In genomic region chr6:141395926-141396325, GRCm38 (mm10) we compare ENCODE assay signal across 14 mouse cellular contexts.
"Had no signal": no experiment of that assay in that cellular context is flagged by ENCODE, and none has a peak within 500 bp of the region (broad histone marks: within the 10 kb centered on the region; RNA-seq: fewer than 3 reads in every experiment).

No protein-coding gene starts in this region.

- H3K9me3 ChIP-seq: limb, embryonic 12.5 days; liver, embryonic 15.5 days; lung, embryonic 15.5 days; megakaryocyte, embryonic 14.5 days; midbrain, embryonic 15.5 days; neural tube, embryonic 12.5 days had no signal

- H3K4me1 ChIP-seq: limb, embryonic 12.5 days; liver, embryonic 15.5 days; megakaryocyte, embryonic 14.5 days; midbrain, embryonic 15.5 days; neural tube, embryonic 12.5 days had no signal

- ATAC-seq: midbrain, embryonic 15.5 days had no signal

- H3K36me3 ChIP-seq: limb, embryonic 12.5 days; liver, embryonic 15.5 days; lung, embryonic 15.5 days; midbrain, embryonic 15.5 days; neural tube, embryonic 12.5 days had no signal

- H3K9ac ChIP-seq: limb, embryonic 12.5 days; liver, embryonic 15.5 days; lung, embryonic 15.5 days; midbrain, embryonic 15.5 days; neural tube, embryonic 12.5 days had no signal

- DNase-seq: kidney, adult 11 months; layer of hippocampus, adult 9-11 months; layer of hippocampus, postnatal 36 days; thymus, postnatal 4 days had no signal

- H3K4me2 ChIP-seq: limb, embryonic 12.5 days; liver, embryonic 11.5 days; liver, embryonic 15.5 days; lung, embryonic 15.5 days; midbrain, embryonic 11.5 days; midbrain, embryonic 15.5 days; neural tube, embryonic 12.5 days had no signal

- H3K27ac ChIP-seq: limb, embryonic 12.5 days; liver, embryonic 15.5 days; lung, embryonic 15.5 days; macrophage; midbrain, embryonic 15.5 days; neural tube, embryonic 12.5 days; stomach, postnatal 0 days had no signal

- H3K4me3 ChIP-seq: limb, embryonic 12.5 days; liver, embryonic 15.5 days; lung, embryonic 15.5 days; megakaryocyte, embryonic 14.5 days; midbrain, embryonic 15.5 days; neural tube, embryonic 12.5 days had no signal

- H3K27me3 ChIP-seq: limb, embryonic 12.5 days; liver, embryonic 15.5 days; lung, embryonic 15.5 days; megakaryocyte, embryonic 14.5 days; midbrain, embryonic 15.5 days; neural tube, embryonic 12.5 days had no signal
